Mouse (Mus musculus): ENCODE data around the gene Akap5. TPM values are rescaled to one million over a fixed set of nuclear protein-coding genes. Genes with fewer than 3 reads are reported as not detected.

The Akap5 gene
- polyA plus RNA-seq, 1 experiment from 2014 or later: 1.2 TPM

- no peak overlapping the region for H3K4me2 ChIP-seq
- no peak overlapping the region for H3K27ac ChIP-seq
- ATAC-seq (ENCODE audit: insufficient number of reproducible peaks, low FRiP score, low TSS enrichment, low read depth): no peak
- H3K9me3 ChIP-seq: no peaks in the 10 kb centered on the region
- peaks cover 55% of the 10 kb centered on the region for H3K36me3 ChIP-seq
- 85% methylated on average over 5 of the region's 5 CpGs for WGBS
- H3K4me3 ChIP-seq: no peak overlapping the region
- H3K4me1 ChIP-seq: no peaks in the 10 kb centered on the region
- no peak overlapping the region for H3K9ac ChIP-seq
- H3K27me3 ChIP-seq: no peaks in the 10 kb centered on the region
Measured at GRCm38 (mm10) chr12:76297830-76298229, 26.9 kb upstream of the Akap5 start.

GRCm38 (mm10) chr12:76299361-76299906 is 25.3 kb upstream of the Akap5 start:
- Histone ChIP-seq H3K4me3 (no peak overlapping the region), H3K9ac (no peak overlapping the region), H3K9me3 (no peaks in the 10 kb centered on the region), H3K4me1 (no peaks in the 10 kb centered on the region), H3K36me3 (peaks cover 56% of the 10 kb centered on the region), H3K27ac (no peak overlapping the region), H3K4me2 (no peak overlapping the region), H3K27me3 (no peaks in the 10 kb centered on the region)
- WGBS: 92% methylated on average over 9 of the region's 9 CpGs
- no peak for ATAC-seq (ENCODE audit: insufficient number of reproducible peaks, low FRiP score, low TSS enrichment, low read depth)

GRCm38 (mm10) chr12:76300367-76300766 is 24.3 kb upstream of the Akap5 start:
- H3K4me1 ChIP-seq: no peaks in the 10 kb centered on the region
- no peak overlapping the region for H3K4me2 ChIP-seq
- WGBS: 73% methylated on average over 10 of the region's 10 CpGs
- ATAC-seq (ENCODE audit: insufficient number of reproducible peaks, low FRiP score, low TSS enrichment, low read depth): no peak
- H3K9me3 ChIP-seq: no peaks in the 10 kb centered on the region
- no peak overlapping the region for H3K9ac ChIP-seq
- H3K36me3 ChIP-seq: peaks cover 56% of the 10 kb centered on the region
- H3K27me3 ChIP-seq: no peaks in the 10 kb centered on the region
- H3K4me3 ChIP-seq: no peak overlapping the region
- H3K27ac ChIP-seq: no peak overlapping the region

GRCm38 (mm10) chr12:76303474-76303873 is 21.2 kb upstream of the Akap5 start:
- 76% methylated on average over 11 of the region's 11 CpGs for WGBS
- Histone ChIP-seq H3K9ac (no peak overlapping the region), H3K27ac (peak overlapping the region; percentile 35)

GRCm38 (mm10) chr12:76304199-76304598 is 20.5 kb upstream of the Akap5 start:
- peak overlapping the region; percentile 35 for H3K27ac ChIP-seq
- no peak for ATAC-seq (ENCODE audit: insufficient number of reproducible peaks, low FRiP score, low TSS enrichment, low read depth)
- 57% methylated on average over 4 of the region's 4 CpGs for WGBS
- H3K4me1 ChIP-seq: peaks cover 13% of the 10 kb centered on the region
- no peaks in the 10 kb centered on the region for H3K9me3 ChIP-seq
- H3K27me3 ChIP-seq: no peaks in the 10 kb centered on the region
- peaks cover 45% of the 10 kb centered on the region for H3K36me3 ChIP-seq
- H3K9ac ChIP-seq: no peak overlapping the region
- H3K4me2 ChIP-seq: no peak overlapping the region
- H3K4me3 ChIP-seq: no peak overlapping the region

More at GRCm38 (mm10) chr12:76303474-76303873, 21.2 kb upstream of the Akap5 start:
- H3K9me3 ChIP-seq: no peaks in the 10 kb centered on the region
- no peak overlapping the region for H3K4me3 ChIP-seq
- peaks cover 49% of the 10 kb centered on the region for H3K36me3 ChIP-seq
- no peaks in the 10 kb centered on the region for H3K27me3 ChIP-seq
- H3K4me1 ChIP-seq: peaks cover 13% of the 10 kb centered on the region
- ATAC-seq (ENCODE audit: insufficient number of reproducible peaks, low FRiP score, low TSS enrichment, low read depth): no peak
- no peak overlapping the region for H3K4me2 ChIP-seq

GRCm38 (mm10) chr12:76305107-76305506 is 19.6 kb upstream of the Akap5 start:
- H3K36me3 ChIP-seq: peaks cover 40% of the 10 kb centered on the region
- no peak overlapping the region for H3K4me2 ChIP-seq
- H3K9me3 ChIP-seq: no peaks in the 10 kb centered on the region
- H3K4me1 ChIP-seq: peaks cover 13% of the 10 kb centered on the region
- 83% methylated on average over 8 of the region's 8 CpGs for WGBS
- no peak for ATAC-seq (ENCODE audit: insufficient number of reproducible peaks, low FRiP score, low TSS enrichment, low read depth)
- no peak overlapping the region for H3K9ac ChIP-seq
- no peaks in the 10 kb centered on the region for H3K27me3 ChIP-seq
- H3K4me3 ChIP-seq: no peak overlapping the region
- H3K27ac ChIP-seq: no peak overlapping the region

GRCm38 (mm10) chr12:76306852-76307561 is 17.7 kb upstream of the Akap5 start:
- peak overlapping the region; percentile 43; the same call in 1 of the 2 replicates for H3K27ac ChIP-seq
- H3K36me3 ChIP-seq: peaks cover 35% of the 10 kb centered on the region
- H3K27me3 ChIP-seq: no peaks in the 10 kb centered on the region
- no peaks in the 10 kb centered on the region for H3K9me3 ChIP-seq
- no peak for ATAC-seq (ENCODE audit: insufficient number of reproducible peaks, low FRiP score, low TSS enrichment, low read depth)
- H3K4me3 ChIP-seq: no peak overlapping the region
- H3K4me1 ChIP-seq: peaks cover 13% of the 10 kb centered on the region
- 64% methylated on average over 9 of the region's 9 CpGs for WGBS
- H3K9ac ChIP-seq: no peak overlapping the region
- H3K4me2 ChIP-seq: no peak overlapping the region

GRCm38 (mm10) chr12:76307964-76308363 is 16.7 kb upstream of the Akap5 start:
- no peak for ATAC-seq (ENCODE audit: insufficient number of reproducible peaks, low FRiP score, low TSS enrichment, low read depth)
- WGBS: 37% methylated on average over 9 of the region's 9 CpGs
- no peak overlapping the region for H3K4me3 ChIP-seq
- H3K27ac ChIP-seq: 0 out of 2 replicates have a peak overlapping the region, but pooled peaks have one; percentile 43
- H3K9ac ChIP-seq: no peak overlapping the region
- H3K4me2 ChIP-seq: no peak overlapping the region
- H3K36me3 ChIP-seq: peaks cover 33% of the 10 kb centered on the region
- H3K9me3 ChIP-seq: no peaks in the 10 kb centered on the region
- peaks cover 13% of the 10 kb centered on the region for H3K4me1 ChIP-seq
- no peaks in the 10 kb centered on the region for H3K27me3 ChIP-seq

GRCm38 (mm10) chr12:76308436-76308835 is 16.3 kb upstream of the Akap5 start:
- no peak for ATAC-seq (ENCODE audit: insufficient number of reproducible peaks, low FRiP score, low TSS enrichment, low read depth)
- Histone ChIP-seq H3K4me2 (no peak overlapping the region), H3K4me1 (peaks cover 13% of the 10 kb centered on the region), H3K27ac (peak overlapping the region; percentile 57; the same call in 1 of the 2 replicates), H3K4me3 (no peak overlapping the region), H3K9me3 (no peaks in the 10 kb centered on the region), H3K27me3 (no peaks in the 10 kb centered on the region), H3K36me3 (peaks cover 31% of the 10 kb centered on the region), H3K9ac (no peak overlapping the region)
- 82% methylated on average over 5 of the region's 5 CpGs for WGBS

- H3K9ac ChIP-seq: no peak overlapping the region
- H3K9me3 ChIP-seq: no peaks in the 10 kb centered on the region
- peaks cover 13% of the 10 kb centered on the region for H3K4me1 ChIP-seq
- WGBS: 77% methylated on average over 6 of the region's 6 CpGs
- no peak overlapping the region for H3K4me3 ChIP-seq
- H3K4me2 ChIP-seq: no peak overlapping the region
- no peak overlapping the region for H3K27ac ChIP-seq
- no peaks in the 10 kb centered on the region for H3K27me3 ChIP-seq
- H3K36me3 ChIP-seq: peaks cover 39% of the 10 kb centered on the region
- no peak for ATAC-seq (ENCODE audit: insufficient number of reproducible peaks, low FRiP score, low TSS enrichment, low read depth)
Measured at GRCm38 (mm10) chr12:76310007-76310406, 14.7 kb upstream of the Akap5 start.

GRCm38 (mm10) chr12:76310633-76311032 is 14.1 kb upstream of the Akap5 start:
- WGBS: 75% methylated on average over 6 of the region's 6 CpGs
- Histone ChIP-seq H3K4me2 (no peak overlapping the region), H3K27ac (no peak overlapping the region), H3K4me1 (peaks cover 13% of the 10 kb centered on the region), H3K4me3 (no peak overlapping the region), H3K27me3 (no peaks in the 10 kb centered on the region), H3K9ac (no peak overlapping the region), H3K36me3 (peaks cover 40% of the 10 kb centered on the region), H3K9me3 (no peaks in the 10 kb centered on the region)
- ATAC-seq (ENCODE audit: insufficient number of reproducible peaks, low FRiP score, low TSS enrichment, low read depth): no peak

- ATAC-seq (ENCODE audit: insufficient number of reproducible peaks, low FRiP score, low TSS enrichment, low read depth): no peak
- Histone ChIP-seq H3K9ac (no peak overlapping the region), H3K4me3 (no peak overlapping the region), H3K9me3 (no peaks in the 10 kb centered on the region), H3K36me3 (peaks cover 40% of the 10 kb centered on the region), H3K27ac (no peak overlapping the region), H3K4me1 (peaks cover 12% of the 10 kb centered on the region), H3K27me3 (no peaks in the 10 kb centered on the region), H3K4me2 (no peak overlapping the region)
- 89% methylated on average over 9 of the region's 9 CpGs for WGBS
Measured at GRCm38 (mm10) chr12:76311227-76311626, 13.5 kb upstream of the Akap5 start.

All from limb, embryonic 15.5 days (tissue).